Mouse (Mus musculus): ENCODE data around the gene Laptm4a. TPM values are rescaled to one million over a fixed set of nuclear protein-coding genes. Genes with fewer than 3 reads are reported as not detected.
A peak's percentile ranks its signal among the peaks of the same experiment; 100 is the strongest.

Laptm4a gene
- total RNA-seq, 1 experiment from 2014 or later: 378 TPM

DNA sequence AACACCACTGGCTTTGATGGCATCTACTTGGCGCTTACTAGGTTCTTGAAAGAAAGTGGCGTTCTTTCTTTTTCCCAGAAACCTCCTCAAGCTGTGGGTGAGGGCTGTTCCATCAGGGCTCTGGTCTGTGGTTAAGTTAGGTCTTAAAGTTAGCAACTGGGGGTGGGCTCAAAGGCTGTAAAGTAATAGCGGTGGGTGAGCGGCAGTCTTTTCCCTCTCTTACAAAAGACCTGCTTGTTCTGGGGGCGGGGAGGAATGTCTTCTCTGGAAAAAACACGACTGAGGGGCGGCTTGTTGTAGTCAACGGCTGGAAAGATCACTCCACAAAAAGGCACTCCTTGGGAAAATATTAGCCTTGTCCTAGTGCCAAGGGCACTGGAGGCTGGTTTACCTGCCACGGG, 32.7 kb downstream of the Laptm4a start:
- no peak for DNase-seq

DNA sequence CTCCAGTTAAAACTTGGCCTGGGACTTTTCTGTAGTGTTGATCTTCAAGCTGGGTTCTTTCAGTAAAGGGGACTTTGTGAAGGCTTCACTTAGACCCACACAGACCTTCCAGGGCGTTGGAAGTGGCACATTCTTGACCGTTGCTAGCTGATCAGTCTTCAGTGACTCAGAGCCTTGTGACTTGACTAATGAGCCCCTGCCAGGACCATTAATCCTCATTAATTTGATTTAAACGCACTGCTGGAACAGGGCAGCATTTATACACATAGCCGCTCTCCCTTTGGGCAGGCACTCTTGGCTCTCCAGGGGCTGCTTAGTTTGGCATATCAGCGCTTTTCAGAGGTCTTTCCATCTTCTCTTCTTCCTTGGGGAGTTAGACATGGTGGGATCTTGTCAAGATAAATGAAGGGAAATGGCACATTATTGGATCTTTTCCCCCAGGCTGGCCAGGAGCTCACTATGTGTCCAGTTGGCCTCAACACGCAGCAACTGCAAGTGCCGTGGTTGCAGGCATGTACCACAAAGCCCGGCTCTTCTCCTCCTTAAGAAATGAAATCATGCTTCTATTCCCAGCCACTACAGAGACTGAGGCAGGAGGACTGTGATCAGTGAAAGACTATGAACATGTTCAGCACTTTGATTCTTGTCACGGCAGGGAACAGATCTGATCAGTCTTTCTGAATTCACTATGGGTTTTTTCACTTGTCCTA, 40.3 kb downstream of the Laptm4a start:
- no peak for DNase-seq

DNA sequence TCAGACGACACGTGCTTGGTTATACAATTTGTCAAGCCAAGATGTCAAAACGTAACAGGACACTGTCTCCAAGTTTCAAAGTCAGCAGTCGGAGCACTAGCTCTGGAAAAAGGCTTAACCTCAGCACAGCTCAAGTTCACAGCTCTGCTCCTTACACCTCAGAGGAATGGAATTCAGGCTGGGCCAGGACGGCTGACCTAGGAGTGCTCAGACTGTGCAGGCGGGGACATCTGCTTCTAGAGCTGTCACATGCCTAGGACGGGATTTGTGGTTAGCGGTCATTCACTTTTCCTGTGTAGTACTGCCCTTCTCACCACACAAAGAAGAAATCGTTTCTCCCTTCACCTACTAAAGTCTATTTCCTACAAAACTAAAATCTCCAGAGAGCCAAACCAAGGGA, 48.4 kb downstream of the Laptm4a start:
- DNase-seq: peak; percentile 65

DNA sequence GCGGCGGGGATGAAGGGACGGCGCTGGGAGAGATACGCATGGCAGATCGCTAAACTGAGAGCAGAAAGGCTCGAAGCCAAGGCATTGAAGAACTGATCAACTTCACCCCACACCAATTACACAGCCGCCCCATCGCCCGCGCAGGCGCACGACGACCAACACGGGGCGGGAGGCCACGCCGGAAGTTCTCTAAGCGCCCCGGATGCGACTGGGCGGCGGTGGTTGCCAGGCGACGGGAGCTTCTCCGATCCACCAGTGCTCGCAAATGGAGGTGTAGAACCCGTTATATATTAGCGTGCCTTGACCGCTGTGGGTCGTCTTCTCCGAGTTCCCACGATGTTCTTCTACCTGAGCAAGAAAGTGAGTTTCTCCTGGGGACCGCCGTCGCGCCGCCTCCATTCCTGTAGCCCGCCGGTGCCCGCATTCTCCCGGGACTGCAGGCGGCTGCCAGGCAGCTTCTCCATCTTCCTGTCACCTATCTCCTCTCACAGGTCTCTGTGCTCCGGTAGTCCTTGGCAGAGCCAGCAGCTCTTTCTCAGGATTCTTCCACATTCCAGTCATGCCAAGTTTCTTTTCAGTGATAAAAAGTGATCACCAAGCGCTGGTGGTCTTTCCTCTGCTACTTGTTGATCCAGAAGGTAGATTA, 52.5 kb downstream of the Laptm4a start, which contains the start of gene Wdr35:
Gene Wdr35 (plus strand): TSS at position 73 of the 646 bp plus-strand sequence.
- peak; percentile 96 for DNase-seq

DNA sequence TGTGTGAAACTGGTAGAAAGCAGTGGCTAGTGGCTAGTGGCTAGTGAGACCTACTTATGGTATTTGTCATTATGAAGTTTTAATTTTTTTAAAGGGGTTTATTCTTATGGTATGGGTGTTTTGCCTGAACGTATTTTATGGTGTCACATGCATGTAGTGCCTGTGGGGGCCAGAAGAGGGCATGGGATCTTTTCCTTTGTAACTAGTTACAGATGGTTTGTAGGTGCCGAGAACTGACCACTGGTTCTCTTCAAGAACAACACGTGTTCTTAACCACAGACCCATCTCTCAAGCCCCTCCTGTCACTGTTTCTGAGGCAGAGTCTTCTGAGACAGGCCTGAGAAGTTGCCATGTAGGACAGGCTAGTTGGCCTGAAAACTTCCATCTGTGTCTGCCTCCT, 53.6 kb downstream of the Laptm4a start:
- no peak for DNase-seq

Other genes with a start within 250 kb of the Laptm4a start
- gene Pum2, start 247.5 kb upstream of the Laptm4a start, total RNA-seq (2021): 136 and 152 TPM in 2 replicates
- 14.9 and 29.0 TPM in 2 replicates for gene Sdc1, start 150.3 kb upstream of the Laptm4a start, total RNA-seq (2021)
- gene Matn3, start 26.3 kb downstream of the Laptm4a start, total RNA-seq (2021): not detected in 2 replicates
- gene Wdr35, start 52.2 kb downstream of the Laptm4a start, total RNA-seq (2021): 12.6 and 14.4 TPM in 2 replicates
- 14.5 and 15.6 TPM in 2 replicates for gene Ttc32, start 108.3 kb downstream of the Laptm4a start, total RNA-seq (2021)

Measured in adrenal gland, postnatal 14 days (tissue).